Mouse (Mus musculus) gastrocnemius, adult 2 months (tissue): ENCODE measurements around the gene Cel. TPM values are rescaled to one million over a fixed set of nuclear protein-coding genes. Genes with fewer than 3 reads are reported as not detected.

ENCODE experiments used
- DNase-seq: peaks from one replicate; pipeline ENCODE4 v3.0.0; 2022
- H3K27ac ChIP-seq: fragments of 200-600 bp; 2 replicates; pipeline ENCODE4 v1.8.1; 2022; ENCODE audit warnings: mild to moderate bottlenecking
- H3K4me3 ChIP-seq: fragments of 200-600 bp; 2 replicates; pipeline ENCODE4 v1.8.1; 2022; ENCODE audit warnings: mild to moderate bottlenecking, moderate library complexity
- CTCF ChIP-seq: fragments of 200-600 bp; IDR thresholded peaks from 2 replicates; pipeline ENCODE4 v1.8.1; 2022; ENCODE audit warnings: antibody characterized with exemption, mild to moderate bottlenecking, moderate library complexity
- intact Hi-C: fragments of 180-260 bp; cut with DNase I; formaldehyde crosslinking; loops from one replicate; pipeline ENCODE4 v1.15.1; 2025
- total RNA-seq, 2 experiments: library from RNA; stranded (reverse); gene quantifications; 2 replicates each; pipeline ENCODE4 v1.2.3; 2021

The Cel gene
- total RNA-seq, 2 experiments from 2014 or later, result not detected

GRCm38 (mm10) chr2:28598692-28599568, 35.7 kb upstream of the Cel start:
- DNase-seq, result peak; percentile 1
- Histone ChIP-seq H3K4me3 (no peak overlapping the region), H3K27ac (no peak overlapping the region)
- TF ChIP-seq CTCF, result no peak
- intact Hi-C loops, result no loop called here

DNA sequence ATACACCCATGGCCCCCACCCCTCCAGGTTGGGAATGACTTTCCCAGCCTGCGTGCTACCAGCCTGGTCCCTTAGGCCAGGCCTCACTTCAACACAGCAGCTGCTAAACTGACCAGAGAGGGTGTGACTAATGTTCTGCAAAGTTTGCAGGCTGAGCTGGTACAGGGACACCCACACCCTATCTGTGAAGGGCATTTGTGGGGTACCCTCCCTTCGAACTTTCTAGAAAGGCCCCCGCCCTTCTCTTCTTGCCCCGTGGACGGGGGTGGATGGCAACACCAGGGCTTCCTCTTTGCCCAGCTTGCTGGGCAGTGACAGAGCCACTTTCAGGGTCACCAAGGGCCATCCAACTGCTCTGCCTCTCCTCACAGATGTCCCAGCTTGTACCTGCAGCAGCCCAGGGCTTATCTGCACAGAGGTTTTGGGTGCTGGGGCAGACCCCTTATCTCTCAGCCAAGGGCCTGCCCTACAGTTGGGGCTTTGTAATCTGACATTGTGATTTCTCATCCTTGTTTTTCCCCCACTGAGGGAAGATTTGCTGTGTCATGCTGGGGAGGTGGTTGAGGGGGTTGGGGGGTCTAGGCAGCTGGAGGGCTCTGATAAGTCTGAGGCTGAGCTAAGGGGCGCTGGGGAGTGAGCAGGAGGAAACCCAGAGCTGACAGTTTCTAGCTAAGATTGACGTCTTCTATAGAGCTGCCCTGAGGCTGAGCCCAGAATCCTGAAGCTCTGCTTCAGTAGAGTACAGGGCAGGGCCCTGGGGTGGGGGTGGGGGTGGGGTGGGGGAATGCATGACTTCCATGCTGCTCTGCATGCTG, 34.7 kb upstream of the Cel start:
- Histone ChIP-seq H3K27ac (no peak overlapping the region), H3K4me3 (no peak overlapping the region)
- no peak for DNase-seq
- no peak for TF ChIP-seq CTCF
- intact Hi-C loops, result no loop called here

- DNase-seq, result no peak
- no peak overlapping the region for H3K4me3 ChIP-seq
- peak; percentile 14; the same call in 1 of the 2 replicates for TF ChIP-seq CTCF
- intact Hi-C loops, result no loop called here
- no peak overlapping the region for H3K27ac ChIP-seq
Measured at GRCm38 (mm10) chr2:28596998-28597397, 33.8 kb upstream of the Cel start.

- H3K27ac ChIP-seq, result no peak overlapping the region
- intact Hi-C loops, result no loop called here
Measured at GRCm38 (mm10) chr2:28596021-28596420, 32.8 kb upstream of the Cel start.

GRCm38 (mm10) chr2:28592809-28593208, 29.6 kb upstream of the Cel start:
- peak; percentile 74 for DNase-seq
- Histone ChIP-seq H3K4me3 (peak overlapping the region; percentile 42), H3K27ac (no peak overlapping the region)
- intact Hi-C loops, result loop anchor here (1.0 kb wide), 1 partner anchor 29 kb away; no protein-coding TSS in a partner anchor
- peak; percentile 91 for TF ChIP-seq CTCF

More at GRCm38 (mm10) chr2:28596021-28596420, 32.8 kb upstream of the Cel start:
- TF ChIP-seq CTCF, result no peak
- no peak overlapping the region for H3K4me3 ChIP-seq
- no peak for DNase-seq

DNA sequence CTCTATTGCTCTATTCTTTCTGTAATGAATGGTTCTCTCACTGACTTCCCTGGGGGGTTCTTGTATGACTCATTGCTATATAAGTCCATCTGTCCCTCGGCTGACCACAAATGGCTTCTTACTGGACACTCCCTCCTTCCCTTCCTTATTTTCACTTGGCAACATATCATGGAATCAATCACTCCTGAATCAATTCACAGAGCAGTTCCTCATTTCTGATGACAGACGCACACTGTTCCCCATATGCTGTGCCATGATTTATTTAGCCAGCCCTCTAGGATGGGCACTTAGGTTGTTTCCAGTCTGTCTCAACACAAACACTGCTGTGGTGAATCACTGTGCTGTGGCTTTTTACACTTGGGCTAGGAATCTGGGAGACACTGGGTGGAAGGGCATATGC, 28.3 kb upstream of the Cel start:
- Histone ChIP-seq H3K27ac (no peak overlapping the region), H3K4me3 (no peak overlapping the region)
- intact Hi-C loops, result no loop called here
- no peak for DNase-seq
- no peak for TF ChIP-seq CTCF

DNA sequence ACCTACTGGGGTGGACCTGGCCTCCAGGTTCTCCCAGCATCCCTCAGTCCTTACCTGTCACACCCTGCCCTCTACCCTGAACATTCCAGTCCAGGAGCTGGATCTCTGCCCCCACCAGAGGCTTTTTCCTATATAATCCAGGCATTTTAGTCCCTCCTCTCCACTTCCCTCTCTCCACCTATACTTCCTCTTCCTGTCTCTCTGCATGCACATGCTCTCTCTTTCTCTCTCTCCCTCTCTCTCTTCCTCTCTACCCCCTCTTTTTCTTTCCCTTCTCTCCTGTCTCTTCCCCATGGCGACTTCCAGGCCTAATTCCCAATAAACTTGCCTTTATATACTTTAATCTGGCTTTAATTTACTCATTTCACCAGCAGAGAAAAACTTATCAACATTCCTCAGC, 25.4 kb upstream of the Cel start:
- intact Hi-C loops, result no loop called here
- Histone ChIP-seq H3K27ac (no peak overlapping the region), H3K4me3 (no peak overlapping the region)
- TF ChIP-seq CTCF, result no peak
- no peak for DNase-seq

DNA sequence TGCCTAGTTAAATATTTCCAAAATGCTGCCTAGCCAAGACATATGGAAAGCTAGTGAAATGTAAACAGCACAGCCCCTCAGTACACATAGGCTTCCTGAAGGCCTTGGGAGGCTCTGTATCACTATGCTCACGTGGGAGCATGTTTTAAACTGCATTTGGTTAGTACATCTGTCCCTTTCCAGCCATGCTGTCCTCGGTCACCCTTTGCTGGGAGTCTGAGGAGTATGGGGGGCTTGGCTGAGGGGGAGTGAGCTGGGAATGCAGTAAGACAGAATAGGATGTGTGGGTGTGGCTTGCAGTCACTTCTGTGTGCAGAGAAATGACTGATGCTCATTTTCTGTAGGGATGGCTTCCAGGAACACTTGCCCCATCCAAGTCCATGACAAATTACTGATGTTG, 22.5 kb upstream of the Cel start:
- intact Hi-C loops, result loop anchor here (2.0 kb wide), 1 partner anchor 71 kb away; no protein-coding TSS in a partner anchor
- no peak for DNase-seq
- Histone ChIP-seq H3K27ac (no peak overlapping the region), H3K4me3 (no peak overlapping the region)
- no peak for TF ChIP-seq CTCF

- intact Hi-C loops, result loop anchor here (2.0 kb wide), 1 partner anchor 70 kb away; no protein-coding TSS in a partner anchor
Measured at GRCm38 (mm10) chr2:28585043-28585571, 21.9 kb upstream of the Cel start.

DNA sequence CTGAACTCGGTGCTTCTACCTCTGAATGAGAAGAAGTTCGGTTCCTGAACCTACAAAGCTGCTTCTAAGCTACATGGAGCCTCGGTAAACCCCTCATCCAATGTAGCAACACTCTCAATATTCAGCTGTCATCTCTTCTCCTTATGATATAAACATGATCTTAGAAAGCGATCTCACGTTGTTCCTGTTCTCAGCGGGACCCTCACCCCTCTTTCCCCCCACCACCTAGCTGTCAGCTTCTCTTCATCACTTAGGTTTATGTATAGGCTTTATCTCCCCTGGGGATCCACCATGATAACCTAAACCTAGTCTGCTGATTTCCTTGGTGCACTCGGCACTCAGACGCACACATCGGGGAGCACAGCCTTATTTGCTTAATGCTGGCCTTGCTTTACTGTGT, 20.4 kb upstream of the Cel start, which contains the start of gene Gtf3c5:
TSS of gene Gtf3c5 (minus strand) at position 101 of the 400 bp plus-strand sequence.
- DNase-seq, result no peak
- no peak for TF ChIP-seq CTCF
- peak within 1 kb of the TSS; percentile 95 for H3K27ac ChIP-seq
- H3K4me3 ChIP-seq, result peak within 1 kb of the TSS; percentile 76
- intact Hi-C loops, result loop anchor here (2.0 kb wide), 2 partner anchors 35 to 69 kb away; no protein-coding TSS in a partner anchor

More at GRCm38 (mm10) chr2:28585043-28585571, 21.9 kb upstream of the Cel start:
- Histone ChIP-seq H3K4me3 (no peak overlapping the region), H3K27ac (no peak overlapping the region)
- DNase-seq, result peak; percentile 80
- TF ChIP-seq CTCF, result no peak

DNA sequence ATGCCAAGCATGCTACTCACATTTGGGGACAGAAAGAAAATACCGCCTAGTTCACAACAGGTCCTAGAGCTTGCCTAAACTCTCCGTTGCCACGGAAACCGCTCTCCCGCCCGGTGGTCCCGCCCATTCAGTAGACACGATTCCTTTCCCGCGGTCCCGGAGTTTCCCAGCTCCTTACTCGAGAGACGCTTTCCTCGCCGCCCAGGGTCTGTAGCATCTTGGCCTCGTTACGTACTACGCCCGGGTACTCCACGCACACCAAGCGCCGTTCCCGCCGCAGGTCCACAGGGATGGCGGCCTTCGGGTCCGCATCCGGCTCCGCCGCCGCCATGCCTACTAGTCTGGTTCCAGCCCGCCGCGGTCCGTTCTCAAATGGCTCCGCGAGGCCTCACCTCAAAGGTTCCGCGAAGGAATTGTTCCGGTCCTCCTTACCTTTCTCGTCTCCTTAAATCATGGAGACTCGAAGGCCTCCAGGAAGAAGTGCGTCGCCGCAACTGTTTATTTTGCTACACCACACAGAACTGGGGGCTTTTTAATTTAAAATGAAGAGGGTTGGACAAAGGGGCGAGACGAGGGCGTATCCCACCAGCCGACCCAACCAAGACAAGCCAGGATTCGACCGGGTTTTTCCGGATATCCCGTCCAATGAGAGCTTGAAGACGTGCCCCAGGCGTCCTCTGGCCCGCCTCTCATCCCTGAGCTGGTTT, 19.6 kb upstream of the Cel start:
- peak; percentile 90 for DNase-seq
- TF ChIP-seq CTCF, result no peak
- Histone ChIP-seq H3K27ac (peak overlapping the region; percentile 95), H3K4me3 (peak overlapping the region; percentile 76)
- intact Hi-C loops, result loop anchor here (2.0 kb wide), 1 partner anchor 34 kb away; no protein-coding TSS in a partner anchor

- TF ChIP-seq CTCF, result peak; percentile 62
- DNase-seq, result peak; percentile 53
- no peak overlapping the region for H3K27ac ChIP-seq
- intact Hi-C loops, result no loop called here
- H3K4me3 ChIP-seq, result no peak overlapping the region
Measured at GRCm38 (mm10) chr2:28578003-28578402, 14.8 kb upstream of the Cel start.
